Mouse (Mus musculus): ENCODE data around the gene Btbd2. TPM values are rescaled to one million over a fixed set of nuclear protein-coding genes. Genes with fewer than 3 reads are reported as not detected.

The Btbd2 gene
- total and polyA plus RNA-seq, 2 experiments from 2014 or later = 36.7 to 92.2 TPM

DNA sequence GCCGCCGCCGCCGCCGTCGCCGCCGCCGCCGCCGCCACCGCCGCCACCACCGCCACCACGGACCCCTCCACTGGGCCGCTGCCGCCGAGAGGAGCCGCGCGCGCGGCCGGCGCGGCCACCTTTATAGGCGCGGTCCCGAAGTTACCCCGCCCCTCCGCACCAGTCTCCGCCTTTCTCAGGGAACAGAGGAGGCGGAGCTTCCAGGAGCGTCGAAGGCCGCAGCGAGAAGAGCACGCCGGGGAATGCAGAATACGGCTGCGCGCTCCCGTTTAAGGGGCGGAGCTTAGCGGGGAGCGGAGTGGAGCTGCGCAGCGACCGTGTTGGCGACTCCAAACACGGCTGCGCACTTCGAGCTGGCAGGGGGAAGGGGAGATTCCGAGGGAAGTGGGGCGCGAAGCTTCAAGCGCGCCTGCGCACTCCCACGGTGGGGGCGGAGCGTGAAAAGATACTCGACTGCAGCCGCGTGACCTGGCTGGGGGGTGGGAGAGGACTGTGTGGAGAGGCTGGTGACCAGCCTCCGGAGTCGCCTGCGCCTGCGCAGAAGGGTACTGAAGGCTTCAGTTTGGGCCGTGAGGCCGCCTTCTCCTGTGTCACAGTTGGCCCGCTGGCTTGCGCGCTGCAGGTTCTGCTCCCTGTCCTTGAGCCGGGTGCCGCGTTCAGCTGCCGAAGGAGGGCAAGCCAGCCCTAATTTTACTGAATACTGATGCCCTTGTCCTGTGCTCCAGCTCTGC is 19.5 kb upstream of the Btbd2 start:
- H3K4me3 ChIP-seq (ENCODE audit: low read depth, low read length) = peak overlapping the region; percentile 94
- ATAC-seq (ENCODE audit: insufficient read depth, low read depth) (peak; percentile 86), DNase-seq (ENCODE audit: low spot score) (peak; percentile 99)
- no peaks in the 10 kb centered on the region for H3K9me3 ChIP-seq (replicated peaks; ENCODE audit: control insufficient read depth, low read length)
- peak overlapping the region; percentile 99 for H3K27ac ChIP-seq (ENCODE audit: low read depth)
- H3K4me1 ChIP-seq (ENCODE audit: control insufficient read depth, insufficient read depth) = peaks cover 64% of the 10 kb centered on the region
- WGBS = under 1% methylated on average over 56 of the region's 78 CpGs
- H3K27me3 ChIP-seq (ENCODE audit: control insufficient read depth, insufficient read depth, low read length) = no peaks in the 10 kb centered on the region
- peak overlapping the region; percentile 98 for H3K9ac ChIP-seq (replicated peaks; ENCODE audit: low read depth, low read length)
- peak overlapping the region; percentile 75 for H3K4me2 ChIP-seq (ENCODE audit: low read depth, low read length)
- H3K36me3 ChIP-seq (replicated peaks; ENCODE audit: control insufficient read depth, insufficient read depth, low read length) = peaks cover 7% of the 10 kb centered on the region
- TF ChIP-seq CTCF (IDR thresholded peaks at IDR 0.05; ENCODE audit: low read depth) (no peak), EP300 (IDR thresholded peaks at IDR 0.05; ENCODE audit: low read depth) (peak; percentile 9; the same call in 1 of the 2 replicates)

- H3K27me3 ChIP-seq (ENCODE audit: control insufficient read depth, insufficient read depth, low read length) = no peaks in the 10 kb centered on the region
- ATAC-seq (ENCODE audit: insufficient read depth, low read depth) (no peak), DNase-seq (ENCODE audit: low spot score) (peak; percentile 51)
- peaks cover 71% of the 10 kb centered on the region for H3K4me1 ChIP-seq (ENCODE audit: control insufficient read depth, insufficient read depth)
- H3K9ac ChIP-seq (replicated peaks; ENCODE audit: low read depth, low read length) = peak overlapping the region; percentile 98
- peak overlapping the region; percentile 92 for H3K27ac ChIP-seq (ENCODE audit: low read depth)
- no peaks in the 10 kb centered on the region for H3K9me3 ChIP-seq (replicated peaks; ENCODE audit: control insufficient read depth, low read length)
- WGBS = under 1% methylated on average over 22 of the region's 54 CpGs
- H3K36me3 ChIP-seq (replicated peaks; ENCODE audit: control insufficient read depth, insufficient read depth, low read length) = peaks cover 15% of the 10 kb centered on the region
- peak overlapping the region; percentile 94 for H3K4me3 ChIP-seq (ENCODE audit: low read depth, low read length)
- TF ChIP-seq CTCF (IDR thresholded peaks at IDR 0.05; ENCODE audit: low read depth) (no peak), EP300 (IDR thresholded peaks at IDR 0.05; ENCODE audit: low read depth) (no peak)
- H3K4me2 ChIP-seq (ENCODE audit: low read depth, low read length) = peak overlapping the region; percentile 69
These were observed 18.7 kb upstream of the Btbd2 start for GRCm38 (mm10) chr10:80675405-80676197.

GRCm38 (mm10) chr10:80674851-80675404 is 18.1 kb upstream of the Btbd2 start:
- H3K36me3 ChIP-seq (replicated peaks; ENCODE audit: control insufficient read depth, insufficient read depth, low read length) = peaks cover 19% of the 10 kb centered on the region
- H3K4me3 ChIP-seq (ENCODE audit: low read depth, low read length) = peak overlapping the region; percentile 94
- DNase-seq (ENCODE audit: low spot score) = no peak
- H3K9ac ChIP-seq (replicated peaks; ENCODE audit: low read depth, low read length) = peak overlapping the region; percentile 98
- H3K27ac ChIP-seq (ENCODE audit: low read depth) = peak overlapping the region; percentile 92
- WGBS = 7% methylated on average over 6 of the region's 6 CpGs
- H3K4me2 ChIP-seq (ENCODE audit: low read depth, low read length) = peak overlapping the region; percentile 69
- no peaks in the 10 kb centered on the region for H3K9me3 ChIP-seq (replicated peaks; ENCODE audit: control insufficient read depth, low read length)
- no peaks in the 10 kb centered on the region for H3K27me3 ChIP-seq (ENCODE audit: control insufficient read depth, insufficient read depth, low read length)
- no peak for ATAC-seq (ENCODE audit: insufficient read depth, low read depth)
- H3K4me1 ChIP-seq (ENCODE audit: control insufficient read depth, insufficient read depth) = peaks cover 72% of the 10 kb centered on the region
- TF ChIP-seq CTCF (IDR thresholded peaks at IDR 0.05; ENCODE audit: low read depth) (no peak), EP300 (IDR thresholded peaks at IDR 0.05; ENCODE audit: low read depth) (no peak)

DNA sequence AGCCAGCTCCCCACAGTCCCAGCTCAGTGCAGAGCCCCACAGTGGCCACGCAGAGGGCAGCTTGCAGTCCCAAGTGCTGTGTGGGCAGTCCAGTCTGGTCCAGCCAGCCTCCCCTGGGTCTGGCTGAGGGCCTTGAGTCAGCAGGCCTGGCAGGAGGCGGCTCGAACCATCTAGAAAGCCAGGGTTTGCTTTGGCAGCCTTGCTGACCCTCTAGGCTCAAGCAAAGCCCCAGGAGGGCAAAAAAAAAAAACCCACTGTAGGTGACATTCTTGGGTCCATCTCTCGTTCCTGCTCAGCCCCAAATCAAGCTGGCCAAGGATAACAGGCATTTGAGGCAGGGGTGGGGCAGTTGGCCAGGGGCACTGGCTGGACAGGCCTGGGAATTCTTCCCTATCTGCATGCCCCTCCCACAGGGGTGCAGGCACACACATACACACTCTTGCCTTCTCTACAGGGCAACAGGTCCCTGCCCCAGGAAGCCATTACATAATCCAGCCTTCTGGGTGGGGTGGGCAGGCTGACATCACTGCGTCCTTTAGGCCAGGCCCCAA is 17.4 kb upstream of the Btbd2 start:
- ATAC-seq (ENCODE audit: insufficient read depth, low read depth) = no peak
- H3K36me3 ChIP-seq (replicated peaks; ENCODE audit: control insufficient read depth, insufficient read depth, low read length) = peaks cover 26% of the 10 kb centered on the region

DNA sequence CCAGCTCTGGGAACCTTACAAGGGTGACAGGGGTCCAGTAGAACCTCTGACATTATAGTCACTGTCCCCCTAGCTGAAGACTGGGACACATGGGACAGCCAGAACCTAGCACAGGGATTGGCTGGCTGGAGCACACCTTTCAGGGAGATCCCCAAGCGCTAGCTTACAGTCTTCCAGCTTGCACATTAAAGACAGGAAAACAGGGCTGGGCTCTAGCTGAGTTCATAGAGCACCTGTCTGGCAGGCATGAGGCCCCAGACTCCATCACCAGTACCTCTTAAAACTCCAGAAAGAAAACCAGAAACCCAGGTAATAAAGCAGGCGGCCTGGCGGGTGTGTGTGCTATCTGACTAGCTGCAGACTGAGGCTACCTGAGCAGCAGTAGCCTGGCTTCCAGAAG is 16.8 kb upstream of the Btbd2 start:
- TF ChIP-seq CTCF (IDR thresholded peaks at IDR 0.05; ENCODE audit: low read depth) = no peak
- no peak for TF ChIP-seq EP300 (IDR thresholded peaks at IDR 0.05; ENCODE audit: low read depth)
- peaks cover 32% of the 10 kb centered on the region for H3K36me3 ChIP-seq (replicated peaks; ENCODE audit: control insufficient read depth, insufficient read depth, low read length)
- no peak for DNase-seq (ENCODE audit: low spot score)
- H3K4me2 ChIP-seq (ENCODE audit: low read depth, low read length) = peak overlapping the region; percentile 69
- peak overlapping the region; percentile 98 for H3K9ac ChIP-seq (replicated peaks; ENCODE audit: low read depth, low read length)
- H3K27ac ChIP-seq (ENCODE audit: low read depth) = peak overlapping the region; percentile 92
- H3K4me1 ChIP-seq (ENCODE audit: control insufficient read depth, insufficient read depth) = peaks cover 67% of the 10 kb centered on the region
- 84% methylated on average over 3 of the region's 3 CpGs for WGBS
- no peaks in the 10 kb centered on the region for H3K9me3 ChIP-seq (replicated peaks; ENCODE audit: control insufficient read depth, low read length)
- no peaks in the 10 kb centered on the region for H3K27me3 ChIP-seq (ENCODE audit: control insufficient read depth, insufficient read depth, low read length)
- no peak for ATAC-seq (ENCODE audit: insufficient read depth, low read depth)
- peak overlapping the region; percentile 94 for H3K4me3 ChIP-seq (ENCODE audit: low read depth, low read length)

More for the DNA sequence above, 17.4 kb upstream of the Btbd2 start:
- no peak for TF ChIP-seq CTCF (IDR thresholded peaks at IDR 0.05; ENCODE audit: low read depth)
- TF ChIP-seq EP300 (IDR thresholded peaks at IDR 0.05; ENCODE audit: low read depth) = no peak
- peaks cover 73% of the 10 kb centered on the region for H3K4me1 ChIP-seq (ENCODE audit: control insufficient read depth, insufficient read depth)
- H3K27ac ChIP-seq (ENCODE audit: low read depth) = peak overlapping the region; percentile 92
- 19% methylated on average over 5 of the region's 5 CpGs for WGBS
- DNase-seq (ENCODE audit: low spot score) = no peak
- H3K4me3 ChIP-seq (ENCODE audit: low read depth, low read length) = peak overlapping the region; percentile 94
- H3K9me3 ChIP-seq (replicated peaks; ENCODE audit: control insufficient read depth, low read length) = no peaks in the 10 kb centered on the region
- H3K4me2 ChIP-seq (ENCODE audit: low read depth, low read length) = peak overlapping the region; percentile 69
- H3K27me3 ChIP-seq (ENCODE audit: control insufficient read depth, insufficient read depth, low read length) = no peaks in the 10 kb centered on the region
- peak overlapping the region; percentile 98 for H3K9ac ChIP-seq (replicated peaks; ENCODE audit: low read depth, low read length)

Measured in heart, postnatal 0 days (tissue).